Mouse (Mus musculus): Measurements from ENCODE around the gene Bpifb6. TPM values are rescaled to one million over a fixed set of nuclear protein-coding genes. Genes with fewer than 3 reads are reported as not detected.

Gene Bpifb6
- polyA plus RNA-seq, 2 experiments = not detected

DNA sequence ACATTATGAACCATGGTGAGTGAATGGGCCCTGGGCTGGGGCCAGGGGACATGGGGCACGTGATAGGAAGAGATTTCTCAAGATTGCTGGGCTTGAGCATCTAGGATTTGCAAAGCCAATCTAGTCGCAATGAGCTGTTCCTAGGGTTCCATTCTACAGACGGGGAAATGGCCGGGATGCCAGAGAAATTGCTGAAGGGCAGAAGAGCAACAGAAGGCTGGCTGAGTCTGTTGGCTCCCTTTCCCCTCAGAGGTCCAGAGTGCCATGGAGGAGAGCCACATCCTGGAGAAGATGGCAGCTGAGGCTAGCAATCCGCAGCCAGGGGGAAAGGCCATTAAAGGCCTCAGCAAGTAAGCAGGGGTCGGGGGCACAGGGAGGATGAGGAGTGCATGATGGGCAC is 2.5 kb downstream of the Bpifb6 start:
- Histone ChIP-seq H3K36me3 (replicated peaks; ENCODE audit: control insufficient read depth, insufficient read depth, low read depth) (no peaks in the 10 kb centered on the region), H3K9ac (replicated peaks) (no peak overlapping the region), H3K9me3 (ENCODE audit: control insufficient read depth, low read length) (no peaks in the 10 kb centered on the region), H3K4me2 (ENCODE audit: low read depth) (no peak overlapping the region), H3K27me3 (ENCODE audit: control insufficient read depth, insufficient read depth, low read length) (no peaks in the 10 kb centered on the region), H3K4me3 (ENCODE audit: insufficient read depth in 1 of 2, low read depth in 2 of 2, low read length in 2 of 2) (no peak overlapping the region), H3K4me1 (replicated peaks; ENCODE audit: control insufficient read depth in 2 of 2, insufficient read depth in 2 of 2, low read length in 1 of 2) (no peaks in the 10 kb centered on the region), H3K27ac (no peak overlapping the region)
- TF ChIP-seq CTCF (IDR thresholded peaks at IDR 0.05; ENCODE audit: low read depth) (no peak), EP300 (IDR thresholded peaks at IDR 0.05; ENCODE audit: low read depth) (no peak)
- WGBS (ENCODE audit: insufficient replicate concordance) = 54% methylated on average over 6 of the region's 6 CpGs
- DNase-seq (ENCODE audit: low read depth in 3 of 3, low spot score in 3 of 3) (no peak), ATAC-seq (ENCODE audit: insufficient read depth) (no peak)

DNA sequence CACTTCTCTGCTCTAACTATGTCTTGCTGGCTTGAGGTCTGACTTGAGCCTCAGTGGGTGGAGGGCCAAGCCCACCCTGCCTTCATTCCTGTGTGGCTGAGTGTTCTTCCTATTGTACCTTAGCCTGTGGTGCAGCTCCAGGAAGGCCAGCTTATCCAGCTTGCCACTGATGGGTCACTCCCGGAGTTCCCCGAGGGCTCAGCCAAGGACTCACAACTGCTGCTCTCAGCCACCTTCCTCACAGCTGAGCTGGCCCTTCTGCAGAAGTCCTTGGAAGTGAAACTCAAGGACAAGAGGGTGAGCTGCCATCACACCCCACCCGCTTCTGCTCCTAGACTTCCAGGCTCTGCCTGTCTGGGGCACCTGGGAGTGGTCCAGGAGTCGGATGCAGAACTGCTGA is 6.4 kb downstream of the Bpifb6 start:
- TF ChIP-seq CTCF (IDR thresholded peaks at IDR 0.05; ENCODE audit: low read depth) (no peak), EP300 (IDR thresholded peaks at IDR 0.05; ENCODE audit: low read depth) (no peak)
- H3K9ac ChIP-seq (replicated peaks) = no peak overlapping the region
- no peak overlapping the region for H3K4me2 ChIP-seq (ENCODE audit: low read depth)
- no peaks in the 10 kb centered on the region for H3K27me3 ChIP-seq (ENCODE audit: control insufficient read depth, insufficient read depth, low read length)
- 54% methylated on average over 4 of the region's 4 CpGs for WGBS (ENCODE audit: insufficient replicate concordance)
- H3K27ac ChIP-seq = no peak overlapping the region
- no peak overlapping the region for H3K4me3 ChIP-seq (ENCODE audit: insufficient read depth in 1 of 2, low read depth in 2 of 2, low read length in 2 of 2)
- H3K4me1 ChIP-seq (replicated peaks; ENCODE audit: control insufficient read depth in 2 of 2, insufficient read depth in 2 of 2, low read length in 1 of 2) = no peaks in the 10 kb centered on the region
- no peaks in the 10 kb centered on the region for H3K36me3 ChIP-seq (replicated peaks; ENCODE audit: control insufficient read depth, insufficient read depth, low read depth)
- ATAC-seq (ENCODE audit: insufficient read depth) (no peak), DNase-seq (ENCODE audit: low read depth in 3 of 3, low spot score in 3 of 3) (no peak)
- no peaks in the 10 kb centered on the region for H3K9me3 ChIP-seq (ENCODE audit: control insufficient read depth, low read length)

DNA sequence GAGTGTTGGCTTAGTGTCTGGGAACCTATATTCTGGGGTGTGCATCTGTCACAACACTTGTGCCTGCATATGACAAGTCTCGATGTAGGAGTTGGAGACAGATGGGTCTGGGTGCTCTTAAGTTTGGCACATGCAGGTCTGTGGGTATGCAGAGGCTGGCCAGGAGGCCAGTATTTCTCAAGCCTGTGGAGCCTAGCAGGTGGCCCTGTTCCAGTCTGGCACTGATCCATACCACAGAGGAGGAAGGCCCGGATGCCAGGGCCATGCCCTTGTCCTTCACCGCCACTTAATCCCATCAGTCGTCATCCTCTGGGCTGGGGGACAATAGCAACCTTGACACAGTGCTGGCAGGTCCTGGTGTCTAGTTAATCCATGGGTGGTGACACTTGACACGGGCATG is 14.0 kb downstream of the Bpifb6 start:
- 56% methylated on average over 5 of the region's 5 CpGs for WGBS (ENCODE audit: insufficient replicate concordance)
- H3K9me3 ChIP-seq (ENCODE audit: control insufficient read depth, low read length) = no peaks in the 10 kb centered on the region

DNA sequence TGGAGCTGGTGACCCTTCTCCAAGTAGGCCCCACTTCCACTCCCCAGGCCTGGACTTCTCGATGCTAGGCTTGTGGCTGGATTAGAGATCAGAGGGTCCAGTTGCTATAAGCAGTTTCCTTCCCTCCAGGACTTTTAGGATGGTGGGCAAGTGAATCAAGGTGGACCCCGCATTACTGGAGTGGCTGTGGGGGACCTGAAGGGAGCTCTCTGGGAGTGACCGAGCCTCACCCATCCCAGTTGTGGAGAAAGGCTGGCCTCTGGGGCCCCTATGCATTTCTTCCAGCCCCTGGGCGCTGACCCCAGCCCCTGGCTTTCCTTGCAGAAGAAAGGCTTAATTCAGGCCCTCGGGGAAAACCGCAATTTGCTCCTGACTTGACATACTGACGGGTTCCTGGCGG is 17.7 kb downstream of the Bpifb6 start, which contains the start of gene Bpifb3:
Gene Bpifb3, plus strand, starts transcription at position 301 of the 400 bp plus-strand sequence.
- Histone ChIP-seq H3K9me3 (ENCODE audit: control insufficient read depth, low read length) (no peaks in the 10 kb centered on the region), H3K4me2 (ENCODE audit: low read depth) (no peak within 1 kb of the TSS), H3K4me3 (ENCODE audit: insufficient read depth in 1 of 2, low read depth in 2 of 2, low read length in 2 of 2) (no peak within 1 kb of the TSS), H3K4me1 (replicated peaks; ENCODE audit: control insufficient read depth in 2 of 2, insufficient read depth in 2 of 2, low read length in 1 of 2) (no peaks in the 10 kb centered on the region), H3K27me3 (ENCODE audit: control insufficient read depth, insufficient read depth, low read length) (no peaks in the 10 kb centered on the region), H3K27ac (no peak within 1 kb of the TSS), H3K9ac (replicated peaks) (no peak within 1 kb of the TSS), H3K36me3 (replicated peaks; ENCODE audit: control insufficient read depth, insufficient read depth, low read depth) (no peaks in the 10 kb centered on the region)
- no peak for ATAC-seq (ENCODE audit: insufficient read depth)
- DNase-seq (ENCODE audit: low read depth in 3 of 3, low spot score in 3 of 3) = no peak
- WGBS (ENCODE audit: insufficient replicate concordance) = 58% methylated on average over 8 of the region's 8 CpGs
- TF ChIP-seq EP300 (IDR thresholded peaks at IDR 0.05; ENCODE audit: low read depth) = no peak
- no peak for TF ChIP-seq CTCF (IDR thresholded peaks at IDR 0.05; ENCODE audit: low read depth)

More for the DNA sequence above, 14.0 kb downstream of the Bpifb6 start:
- TF ChIP-seq EP300 (IDR thresholded peaks at IDR 0.05; ENCODE audit: low read depth) (no peak), CTCF (IDR thresholded peaks at IDR 0.05; ENCODE audit: low read depth) (no peak)
- Histone ChIP-seq H3K4me3 (ENCODE audit: insufficient read depth in 1 of 2, low read depth in 2 of 2, low read length in 2 of 2) (no peak overlapping the region), H3K9ac (replicated peaks) (no peak overlapping the region), H3K27ac (no peak overlapping the region), H3K4me2 (ENCODE audit: low read depth) (no peak overlapping the region), H3K4me1 (replicated peaks; ENCODE audit: control insufficient read depth in 2 of 2, insufficient read depth in 2 of 2, low read length in 1 of 2) (no peaks in the 10 kb centered on the region), H3K36me3 (replicated peaks; ENCODE audit: control insufficient read depth, insufficient read depth, low read depth) (no peaks in the 10 kb centered on the region), H3K27me3 (ENCODE audit: control insufficient read depth, insufficient read depth, low read length) (no peaks in the 10 kb centered on the region)
- ATAC-seq (ENCODE audit: insufficient read depth) (no peak), DNase-seq (ENCODE audit: low read depth in 3 of 3, low spot score in 3 of 3) (no peak)

DNA sequence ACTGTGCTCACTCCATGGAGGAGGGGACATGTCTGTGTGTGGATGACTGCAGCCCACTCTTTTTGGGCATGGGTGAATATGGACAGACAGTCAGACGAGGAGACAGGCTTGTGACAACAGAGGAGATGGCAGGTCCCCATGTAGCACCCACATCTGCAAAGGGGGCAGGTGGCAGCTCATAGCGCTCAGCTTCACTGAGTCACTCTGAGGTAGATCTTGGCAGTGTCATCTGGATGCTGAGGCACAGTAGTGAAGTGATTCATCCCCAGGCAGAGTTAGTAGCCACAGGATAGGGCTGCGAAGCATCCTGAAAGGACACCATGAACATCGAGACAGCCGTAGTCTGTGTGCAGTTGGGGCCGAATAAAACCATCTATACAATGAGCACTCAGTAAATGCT is 21.1 kb downstream of the Bpifb6 start:
- WGBS (ENCODE audit: insufficient replicate concordance) = 63% methylated on average over 6 of the region's 6 CpGs
- Histone ChIP-seq H3K4me1 (replicated peaks; ENCODE audit: control insufficient read depth in 2 of 2, insufficient read depth in 2 of 2, low read length in 1 of 2) (no peaks in the 10 kb centered on the region), H3K27ac (no peak overlapping the region), H3K9me3 (ENCODE audit: control insufficient read depth, low read length) (no peaks in the 10 kb centered on the region), H3K4me3 (ENCODE audit: insufficient read depth in 1 of 2, low read depth in 2 of 2, low read length in 2 of 2) (no peak overlapping the region), H3K9ac (replicated peaks) (no peak overlapping the region), H3K27me3 (ENCODE audit: control insufficient read depth, insufficient read depth, low read length) (no peaks in the 10 kb centered on the region), H3K4me2 (ENCODE audit: low read depth) (no peak overlapping the region), H3K36me3 (replicated peaks; ENCODE audit: control insufficient read depth, insufficient read depth, low read depth) (no peaks in the 10 kb centered on the region)
- no peak for DNase-seq (ENCODE audit: low read depth in 3 of 3, low spot score in 3 of 3)
- ATAC-seq (ENCODE audit: insufficient read depth) = no peak
- no peak for TF ChIP-seq CTCF (IDR thresholded peaks at IDR 0.05; ENCODE audit: low read depth)
- no peak for TF ChIP-seq EP300 (IDR thresholded peaks at IDR 0.05; ENCODE audit: low read depth)
